In genomic region chr3:142620956-142621562, GRCm38 (mm10) we compare ENCODE assay signal across 7 mouse cellular contexts. TPM values are rescaled to one million over a fixed set of nuclear protein-coding genes. Genes with fewer than 3 reads are reported as not detected.
DNase-seq lines count a peak whose midpoint lies in the region; ATAC-seq and TF ChIP-seq lines count a peak whose summit lies in the region.

No protein-coding gene starts in this region.

- H3K27me3 ChIP-seq in C2C12 (ENCODE audit: control insufficient read depth, insufficient read depth, insufficient read length) = peaks cover 4% of the 10 kb centered on the region
- H3K27me3 ChIP-seq in lung, postnatal 0 days (replicated peaks; ENCODE audit: insufficient read depth, low read length) = no peaks in the 10 kb centered on the region

- H3K27ac ChIP-seq in lung, postnatal 0 days (ENCODE audit: low read length) = peak overlapping the region; percentile 71

- H3ac ChIP-seq in C2C12 (ENCODE audit: control insufficient read depth, insufficient read length, low read depth) = no peak overlapping the region

- no peaks in the 10 kb centered on the region for H3K36me3 ChIP-seq in C2C12 (ENCODE audit: control insufficient read depth, insufficient read depth)
- H3K36me3 ChIP-seq in lung, postnatal 0 days (ENCODE audit: insufficient read depth, low read length) = no peaks in the 10 kb centered on the region

- H3K9ac ChIP-seq in lung, postnatal 0 days (replicated peaks; ENCODE audit: low read depth) = peak overlapping the region; percentile 39; the same call in 1 of the 2 replicates

- no peak for TF ChIP-seq CTCF in C2C12 (IDR thresholded peaks at IDR 0.05; ENCODE audit: control insufficient read depth, insufficient read depth, insufficient read length)
- peak; percentile 75 for TF ChIP-seq CTCF in lung, postnatal 0 days (IDR thresholded peaks at IDR 0.05)

- no peak for TF ChIP-seq EP300 in lung, postnatal 0 days (IDR thresholded peaks at IDR 0.05)

- peak overlapping the region; percentile 54 for H3K4me2 ChIP-seq in lung, postnatal 0 days (replicated peaks; ENCODE audit: low read depth, low read length)

- no peaks in the 10 kb centered on the region for H3K9me3 ChIP-seq in lung, postnatal 0 days (ENCODE audit: low read length)

- H3K4me1 ChIP-seq in lung, postnatal 0 days (ENCODE audit: insufficient read depth, low read depth, low read length) = peaks cover 6% of the 10 kb centered on the region; the same call in 1 of the 2 replicates

- 33% methylated on average over 3 of the region's 3 CpGs for WGBS in lung, postnatal 0 days

- ATAC-seq in erythroblast, adult 5-6 weeks (replicated peaks; ENCODE audit: low FRiP score, poor library complexity, severe bottlenecking) = 0 out of 2 replicates have a peak, but pooled peaks have one; percentile 45
- no peak for ATAC-seq in lung, postnatal 0 days

- no peaks in the 10 kb centered on the region for H3K79me2 ChIP-seq in C2C12 (ENCODE audit: control insufficient read depth, insufficient read depth)

- peak overlapping the region; percentile 27 for H3K4me3 ChIP-seq in C2C12 (ENCODE audit: insufficient read depth, poor library complexity, severe bottlenecking)
- H3K4me3 ChIP-seq in lung, postnatal 0 days (ENCODE audit: low read depth, low read length) = peak overlapping the region; percentile 33; the same call in 1 of the 2 replicates

- no peaks in the 10 kb centered on the region for H3K79me3 ChIP-seq in C2C12 (ENCODE audit: low read depth)

- DNase-seq in 416B (ENCODE audit: low read depth) = peak; percentile 73
- peak; percentile 70 for DNase-seq in lung, postnatal 0 days (ENCODE audit: low spot score)
- DNase-seq in neural tube, embryonic 10.5 days (ENCODE audit: extremely low spot score, low spot score) = no peak
- no peak for DNase-seq in right cerebral cortex, postnatal 10 days (ENCODE audit: low spot score in 2 of 2)
- DNase-seq in frontal cortex, postnatal 25 days (ENCODE audit: low spot score in 2 of 2) = no peak

TF ChIP-seq in C2C12, 6 proteins besides CTCF, POLR2A, EP300 and RAD21:
- TF ChIP-seq MAX (IDR thresholded peaks at IDR 0.05) (no peak), USF1 (IDR thresholded peaks at IDR 0.05; ENCODE audit: low read depth) (no peak), MYOG (IDR thresholded peaks at IDR 0.05; ENCODE audit: control insufficient read depth, extremely low read depth, insufficient read length) (no peak), FOSL1 (IDR thresholded peaks at IDR 0.05; ENCODE audit: insufficient read depth, low read length, poor library complexity, severe bottlenecking) (no peak), MYOD1 (IDR thresholded peaks at IDR 0.05; ENCODE audit: control insufficient read depth, insufficient read length, low read depth) (no peak), CEBPB (IDR thresholded peaks at IDR 0.05; ENCODE audit: low read depth) (no peak)

RNA-seq across cellular contexts. Expression of gene Gbp2, which starts 0.7 kb away (rescaled TPM):
- 0.14 TPM for polyA plus RNA-seq in C2C12 (2012; fragmentation: generic; extraction: Trizol)
- 2.7 and 3.1 TPM in 2 replicates for total RNA-seq in erythroblast, adult 5-6 weeks (2015; ENCODE audit: low replicate concordance)
- 2.2 and 4.3 TPM in 2 replicates for total RNA-seq in erythroblast, adult 5-6 weeks (2017; ENCODE audit: low replicate concordance)
- polyA plus RNA-seq in lung, postnatal 0 days (2015; fragmentation: Nextera tagmentation; extraction: Ambion mirVana) = 8.3 and 9.5 TPM in 2 replicates

RNA-seq across cellular contexts. Expression of gene Gbp2b, which starts 26.4 kb away (rescaled TPM):
- polyA plus RNA-seq in C2C12 (2012; fragmentation: generic; extraction: Trizol) = 0.05 TPM
- not detected in 2 replicates for total RNA-seq in erythroblast, adult 5-6 weeks (2015; ENCODE audit: low replicate concordance)
- 0.60 TPM in 1 of 2 replicates, not detected in the other for total RNA-seq in erythroblast, adult 5-6 weeks (2017; ENCODE audit: low replicate concordance)
- polyA plus RNA-seq in lung, postnatal 0 days (2015; fragmentation: Nextera tagmentation; extraction: Ambion mirVana) = 0.05 TPM in 2 replicates

Comparison
In these comparisons a context has a peak if more than half of its experiments do, and no peak if none do; other contexts are left out.
1. DNase-seq: peak in 416B (single experiment) and lung, postnatal 0 days (single experiment); none in neural tube, embryonic 10.5 days (single experiment), right cerebral cortex, postnatal 10 days (0 of 2) and frontal cortex, postnatal 25 days (0 of 2).